Mouse (Mus musculus): Measurements from ENCODE around the gene Fbxo33. TPM values are rescaled to one million over a fixed set of nuclear protein-coding genes. Genes with fewer than 3 reads are reported as not detected.

The Fbxo33 gene
- total and polyA plus RNA-seq, 3 experiments: 20.8 to 35.3 TPM; not detected in 1

- H3K27me3 ChIP-seq (ENCODE audit: control insufficient read depth in 1 of 2, insufficient read depth in 2 of 2, low read length in 2 of 2): no peaks in the 10 kb centered on the region
- H3K36me3 ChIP-seq (ENCODE audit: control insufficient read depth in 1 of 2, insufficient read depth in 2 of 2, low read length in 2 of 2): peaks cover 25 to 90% of the 10 kb centered on the region in 2 experiments
- no peak overlapping the region for H3K4me3 ChIP-seq (ENCODE audit: control insufficient read depth in 1 of 2, insufficient read depth in 1 of 2, low read depth in 2 of 2, low read length in 2 of 2)
- H3K27ac ChIP-seq (ENCODE audit: control insufficient read depth, low read depth, low read length): no peak overlapping the region
- TF ChIP-seq MAX (IDR thresholded peaks at IDR 0.05; ENCODE audit: low read length): no peak
- TF ChIP-seq POLR2AphosphoS2 (IDR thresholded peaks at IDR 0.05; ENCODE audit: low read length): no peak
- TF ChIP-seq POLR2A (IDR thresholded peaks at IDR 0.05; ENCODE audit: control insufficient read depth in 1 of 2, insufficient read depth in 1 of 2, low read depth in 1 of 2, low read length in 2 of 2, poor library complexity in 1 of 2): no peak
- no peak for TF ChIP-seq GATA1 (IDR thresholded peaks at IDR 0.05; ENCODE audit: low read depth, low read length)
- TF ChIP-seq ZNF384 (IDR thresholded peaks at IDR 0.05; ENCODE audit: low read depth, low read length): no peak
- no peak for TF ChIP-seq TCF12 (IDR thresholded peaks at IDR 0.05; ENCODE audit: low read depth, low read length)
- no peak for TF ChIP-seq USF1 (IDR thresholded peaks at IDR 0.05; ENCODE audit: low read depth, low read length)
- no peak for TF ChIP-seq ELF1 (IDR thresholded peaks at IDR 0.05; ENCODE audit: low read depth, low read length)
- no peak for TF ChIP-seq MXI1 (IDR thresholded peaks at IDR 0.05; ENCODE audit: low read depth, low read length)
- no peak for TF ChIP-seq HCFC1 (IDR thresholded peaks at IDR 0.05; ENCODE audit: low read depth, low read length)
- TF ChIP-seq BHLHE40 (IDR thresholded peaks at IDR 0.05; ENCODE audit: borderline replicate concordance, low read depth, low read length): no peak
- no peak overlapping the region for H3K9ac ChIP-seq (ENCODE audit: control insufficient read depth, low read depth, low read length, poor library complexity, severe bottlenecking)
- H3K79me2 ChIP-seq (ENCODE audit: control insufficient read depth, insufficient read depth, low read length, poor library complexity): peaks cover 1% of the 10 kb centered on the region; the same call in 1 of the 2 replicates
- H3K4me1 ChIP-seq (ENCODE audit: control insufficient read depth in 1 of 2, insufficient read depth in 2 of 2, low read length in 2 of 2): peaks cover 4 to 20% of the 10 kb centered on the region in 2 experiments; a peak in 2 of 4 replicates
- DNase-seq (ENCODE audit: low read depth, low spot score): no peak
- no peaks in the 10 kb centered on the region for H3K9me3 ChIP-seq (replicated peaks; ENCODE audit: insufficient read depth, low read length)
Measured at GRCm38 (mm10) chr12:59161091-59161490, 58.4 kb downstream of the Fbxo33 start.

Other genes with a start within 250 kb of the Fbxo33 start
- 16.1 and 16.4 TPM in 2 replicates for gene Sec23a, start 207.7 kb downstream of the Fbxo33 start, total RNA-seq (2012; rRNA removed)
- gene Sec23a, start 207.7 kb downstream of the Fbxo33 start, polyA plus RNA-seq (2012; ENCODE audit: insufficient read depth in 1 of 2, insufficient read length in 2 of 2, low read depth in 1 of 2, low replicate concordance in 2 of 2, missing spikeins in 1 of 2): 10 to 100 TPM; 16.7 to 98.2 TPM
- 17.7 and 18.4 TPM in 2 replicates for gene Gemin2, start 206.3 kb downstream of the Fbxo33 start, total RNA-seq (2012; rRNA removed)
- gene Gemin2, start 206.3 kb downstream of the Fbxo33 start, polyA plus RNA-seq (2012; ENCODE audit: insufficient read depth in 1 of 2, insufficient read length in 2 of 2, low read depth in 1 of 2, low replicate concordance in 2 of 2, missing spikeins in 1 of 2): 10 to 100 TPM in 1 of 2 experiments, not detected in 1; 19.5 TPM
- gene Trappc6b, start 158.3 kb downstream of the Fbxo33 start, total RNA-seq (2012; rRNA removed): 45.9 and 48.1 TPM in 2 replicates
- 10 to 100 TPM in 1 of 2 experiments, not detected in 1; 75.3 TPM for gene Trappc6b, start 158.3 kb downstream of the Fbxo33 start, polyA plus RNA-seq (2012; ENCODE audit: insufficient read depth in 1 of 2, insufficient read length in 2 of 2, low read depth in 1 of 2, low replicate concordance in 2 of 2, missing spikeins in 1 of 2)
- gene Pnn, start 152.8 kb downstream of the Fbxo33 start, total RNA-seq (2012; rRNA removed): 36.7 and 38.4 TPM in 2 replicates
- 100 to 1,000 TPM; 132 to 216 TPM for gene Pnn, start 152.8 kb downstream of the Fbxo33 start, polyA plus RNA-seq (2012; ENCODE audit: insufficient read depth in 1 of 2, insufficient read length in 2 of 2, low read depth in 1 of 2, low replicate concordance in 2 of 2, missing spikeins in 1 of 2)
- gene Mia2, start 123.9 kb downstream of the Fbxo33 start, total RNA-seq (2012; rRNA removed): 103 and 134 TPM in 2 replicates
- 100 to 1,000 TPM in 1 of 2 experiments, not detected in 1; 175 TPM for gene Mia2, start 123.9 kb downstream of the Fbxo33 start, polyA plus RNA-seq (2012; ENCODE audit: insufficient read depth in 1 of 2, insufficient read length in 2 of 2, low read depth in 1 of 2, low replicate concordance in 2 of 2, missing spikeins in 1 of 2)